Mouse (Mus musculus): ENCODE results near the gene 4921536K21Rik. TPM values are rescaled to one million over a fixed set of nuclear protein-coding genes. Genes with fewer than 3 reads are reported as not detected.
A peak's percentile ranks its signal among the peaks of the same experiment; 100 is the strongest.
"Not testable (repeated sequence)": the region's sequence is repeated elsewhere in the genome, so short reads cannot be mapped to it uniquely, and the experiment has no call there.

The 4921536K21Rik gene
- polyA plus RNA-seq, 1 experiment from 2014 or later: 0.80 TPM

DNA sequence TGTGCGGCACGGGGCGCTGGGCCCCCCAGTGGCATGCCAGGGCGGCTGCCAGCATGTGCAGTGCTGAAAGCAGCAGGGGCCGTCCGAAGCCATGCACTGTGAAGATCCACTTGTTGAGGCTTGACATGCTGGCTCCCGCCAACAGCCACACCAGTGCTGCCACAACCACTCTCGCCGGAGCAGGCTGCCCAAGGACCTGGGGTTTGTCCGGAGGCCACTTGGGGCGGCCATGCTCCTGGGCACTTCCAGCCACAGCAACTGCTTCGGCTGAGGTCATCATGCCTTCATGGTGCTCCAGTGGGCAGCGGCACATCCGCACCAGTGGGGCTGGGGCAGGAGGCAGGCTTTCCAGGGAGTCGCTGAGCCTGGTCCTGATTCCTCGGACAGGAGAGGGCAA, 18.0 kb upstream of the 4921536K21Rik start:
- peak overlapping the region; percentile 81 for H3K9ac ChIP-seq (ENCODE audit: low read depth, low read length)
- H3K9me3 ChIP-seq (replicated peaks; ENCODE audit: control insufficient read depth, low read length, poor library complexity, severe bottlenecking): no peaks in the 10 kb centered on the region
- H3K4me2 ChIP-seq (ENCODE audit: low read length): peak overlapping the region; percentile 89
- 1% methylated on average over 16 of the region's 16 CpGs for WGBS
- peaks cover 47% of the 10 kb centered on the region for H3K4me1 ChIP-seq (ENCODE audit: control insufficient read depth, insufficient read depth, low read length)
- peak overlapping the region; percentile 83 for H3K27ac ChIP-seq (ENCODE audit: low read length)
- no peaks in the 10 kb centered on the region for H3K27me3 ChIP-seq (ENCODE audit: control insufficient read depth, insufficient read depth, low read depth, low read length)
- peak overlapping the region; percentile 61 for H3K4me3 ChIP-seq (ENCODE audit: low read depth, low read length)
- peak; percentile 16 for ATAC-seq
- no peaks in the 10 kb centered on the region for H3K36me3 ChIP-seq (ENCODE audit: control insufficient read depth, insufficient read depth, low read length)

DNA sequence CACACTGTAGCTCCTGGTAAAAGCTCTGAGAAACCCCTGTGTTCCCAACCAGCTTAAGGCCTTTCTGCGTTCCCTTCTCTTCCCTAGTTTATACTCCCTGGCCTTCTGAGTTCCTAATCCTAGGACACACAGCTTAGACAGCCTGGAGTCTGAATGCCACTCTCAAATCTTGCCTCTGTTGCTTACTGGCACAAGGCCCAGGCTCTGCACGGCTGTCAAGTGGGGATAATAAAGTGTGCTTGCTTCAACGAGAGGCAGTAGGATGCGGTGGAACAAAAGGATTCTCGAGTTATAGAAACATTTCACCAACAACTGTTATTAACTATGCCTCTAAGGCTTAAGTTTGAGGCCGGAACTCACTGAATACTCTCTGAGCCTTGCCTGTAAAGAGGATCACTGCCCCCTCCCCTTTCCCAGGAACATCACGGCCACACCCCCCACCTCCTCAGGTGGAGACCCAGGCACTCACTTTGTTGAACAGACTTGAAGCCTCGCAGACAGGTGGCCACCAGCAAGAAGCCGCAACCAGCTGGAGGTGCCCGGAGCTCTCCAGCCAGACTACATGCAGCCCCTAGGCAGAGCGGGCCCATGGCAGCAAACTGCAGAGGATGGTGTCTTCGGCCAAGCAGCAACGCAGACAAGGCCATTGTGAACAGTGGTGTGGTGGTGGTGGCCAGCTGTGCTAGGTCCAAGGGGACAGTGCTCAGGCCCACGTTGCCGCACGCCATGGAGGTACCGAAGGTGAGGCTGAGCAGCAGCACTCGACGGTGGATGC, 17.4 kb upstream of the 4921536K21Rik start:
- Histone ChIP-seq H3K9me3 (replicated peaks; ENCODE audit: control insufficient read depth, low read length, poor library complexity, severe bottlenecking) (no peaks in the 10 kb centered on the region), H3K4me3 (ENCODE audit: low read depth, low read length) (peak overlapping the region; percentile 61), H3K27me3 (ENCODE audit: control insufficient read depth, insufficient read depth, low read depth, low read length) (no peaks in the 10 kb centered on the region), H3K36me3 (ENCODE audit: control insufficient read depth, insufficient read depth, low read length) (peaks cover 2% of the 10 kb centered on the region; the same call in 1 of the 2 replicates), H3K4me1 (ENCODE audit: control insufficient read depth, insufficient read depth, low read length) (peaks cover 47% of the 10 kb centered on the region), H3K4me2 (ENCODE audit: low read length) (peak overlapping the region; percentile 89), H3K9ac (ENCODE audit: low read depth, low read length) (peak overlapping the region; percentile 81), H3K27ac (ENCODE audit: low read length) (peak overlapping the region; percentile 83)
- 9% methylated on average over 19 of the region's 19 CpGs for WGBS
- no peak; the same call in 1 of the 2 replicates for ATAC-seq

DNA sequence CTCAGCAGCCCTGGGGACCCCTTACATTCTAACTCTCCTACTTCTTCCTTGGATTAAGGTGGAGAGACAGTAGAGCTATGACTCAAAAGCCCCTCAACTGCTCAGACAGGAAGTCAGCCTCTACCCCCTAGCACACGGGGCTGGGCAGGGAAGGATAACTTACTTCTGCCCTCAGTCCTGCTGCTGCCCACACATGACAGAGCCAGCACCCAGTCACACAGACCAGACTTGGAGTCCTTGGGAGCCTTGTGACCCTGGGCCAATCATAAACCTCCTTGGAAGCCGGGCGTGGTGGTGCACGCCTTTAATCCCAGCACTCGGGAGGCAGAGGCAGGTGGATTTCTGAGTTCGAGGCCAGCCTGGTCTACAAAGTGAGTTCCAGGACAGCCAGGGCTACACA, 16.5 kb upstream of the 4921536K21Rik start:
- Histone ChIP-seq H3K9ac (ENCODE audit: low read depth, low read length) (peak overlapping the region; percentile 32), H3K4me2 (ENCODE audit: low read length) (peak overlapping the region; percentile 89), H3K4me1 (ENCODE audit: control insufficient read depth, insufficient read depth, low read length) (peaks cover 47% of the 10 kb centered on the region), H3K4me3 (ENCODE audit: low read depth, low read length) (peak overlapping the region; percentile 25)
- H3K36me3 ChIP-seq (ENCODE audit: control insufficient read depth, insufficient read depth, low read length); H3K27me3 ChIP-seq (ENCODE audit: control insufficient read depth, insufficient read depth, low read depth, low read length); H3K27ac ChIP-seq (ENCODE audit: low read length); H3K9me3 ChIP-seq (replicated peaks; ENCODE audit: control insufficient read depth, low read length, poor library complexity, severe bottlenecking); ATAC-seq: not testable (repeated sequence)
- 89% methylated on average over 5 of the region's 6 CpGs for WGBS

DNA sequence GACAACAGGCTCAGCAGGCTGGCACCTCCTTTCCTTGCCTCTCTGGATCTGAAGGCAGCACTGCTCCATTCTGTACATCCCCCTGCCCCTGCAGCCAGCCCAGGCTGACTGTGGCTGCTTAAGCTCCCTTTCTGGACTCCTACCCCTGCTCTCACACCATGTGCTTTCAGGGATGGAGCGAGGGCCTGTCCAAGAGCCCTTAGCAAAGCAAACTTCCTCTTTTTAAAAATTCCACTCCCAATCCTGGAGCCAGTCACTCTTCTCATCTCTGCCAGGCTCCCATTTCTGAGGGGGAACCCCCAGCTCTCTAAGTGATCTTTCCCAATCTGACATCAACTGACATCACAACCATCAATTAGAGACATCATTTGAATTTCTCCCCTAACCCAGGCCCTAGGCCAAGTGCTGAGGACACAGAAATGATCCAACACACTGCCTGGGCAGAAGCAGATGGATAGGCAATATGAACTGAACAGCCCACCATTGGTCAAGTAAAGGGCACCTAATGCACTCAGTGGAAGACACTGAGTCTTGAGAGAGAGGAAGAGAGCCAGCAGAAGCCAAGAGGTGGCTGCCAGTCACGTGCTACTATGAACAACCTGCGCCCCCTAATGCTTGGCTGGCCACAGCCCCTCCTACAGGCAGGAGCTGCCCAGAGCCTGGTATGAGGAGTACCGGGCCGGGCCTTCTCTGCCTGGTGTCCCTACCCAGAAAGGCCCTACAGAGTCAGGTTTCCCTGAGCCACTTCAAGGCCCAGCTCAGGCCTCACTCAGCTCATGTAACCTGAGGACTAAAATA, 15.8 kb upstream of the 4921536K21Rik start:
- no peak for ATAC-seq
- WGBS: 63% methylated on average over 5 of the region's 5 CpGs
- Histone ChIP-seq H3K4me3 (ENCODE audit: low read depth, low read length) (peak overlapping the region; percentile 25), H3K36me3 (ENCODE audit: control insufficient read depth, insufficient read depth, low read length) (peaks cover 5% of the 10 kb centered on the region; the same call in 1 of the 2 replicates), H3K4me2 (ENCODE audit: low read length) (peak overlapping the region; percentile 89), H3K27ac (ENCODE audit: low read length) (no peak overlapping the region), H3K4me1 (ENCODE audit: control insufficient read depth, insufficient read depth, low read length) (peaks cover 47% of the 10 kb centered on the region), H3K9ac (ENCODE audit: low read depth, low read length) (peak overlapping the region; percentile 32), H3K9me3 (replicated peaks; ENCODE audit: control insufficient read depth, low read length, poor library complexity, severe bottlenecking) (no peaks in the 10 kb centered on the region), H3K27me3 (ENCODE audit: control insufficient read depth, insufficient read depth, low read depth, low read length) (no peaks in the 10 kb centered on the region)

DNA sequence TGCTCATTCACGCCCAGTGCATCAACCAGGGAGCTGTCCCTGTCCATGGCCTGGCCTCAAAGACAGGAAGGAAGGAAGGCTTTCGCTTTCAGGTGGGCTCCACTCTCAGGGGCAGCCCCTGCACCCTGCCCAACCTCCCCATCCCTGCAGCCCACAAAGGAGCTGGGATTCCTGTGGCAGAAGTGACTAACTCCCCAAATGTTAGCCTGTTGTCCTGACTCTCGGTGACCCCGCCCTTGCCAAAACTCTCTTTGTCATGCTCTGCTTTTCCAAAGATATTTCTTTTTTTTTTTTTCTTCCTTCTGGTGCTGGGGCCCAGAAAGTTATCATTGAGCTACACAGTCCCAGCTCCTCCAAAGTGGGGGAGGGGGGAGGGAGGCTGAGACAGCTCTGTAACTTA, 14.3 kb upstream of the 4921536K21Rik start:
- peaks cover 45% of the 10 kb centered on the region for H3K4me1 ChIP-seq (ENCODE audit: control insufficient read depth, insufficient read depth, low read length)
- H3K36me3 ChIP-seq (ENCODE audit: control insufficient read depth, insufficient read depth, low read length): peaks cover 8% of the 10 kb centered on the region
- no peaks in the 10 kb centered on the region for H3K9me3 ChIP-seq (replicated peaks; ENCODE audit: control insufficient read depth, low read length, poor library complexity, severe bottlenecking)
- ATAC-seq: no peak
- H3K27me3 ChIP-seq (ENCODE audit: control insufficient read depth, insufficient read depth, low read depth, low read length): no peaks in the 10 kb centered on the region
- H3K9ac ChIP-seq (ENCODE audit: low read depth, low read length): no peak overlapping the region
- H3K4me3 ChIP-seq (ENCODE audit: low read depth, low read length): no peak overlapping the region
- no peak overlapping the region for H3K27ac ChIP-seq (ENCODE audit: low read length)
- 93% methylated on average over 4 of the region's 4 CpGs for WGBS
- H3K4me2 ChIP-seq (ENCODE audit: low read length): no peak overlapping the region

DNA sequence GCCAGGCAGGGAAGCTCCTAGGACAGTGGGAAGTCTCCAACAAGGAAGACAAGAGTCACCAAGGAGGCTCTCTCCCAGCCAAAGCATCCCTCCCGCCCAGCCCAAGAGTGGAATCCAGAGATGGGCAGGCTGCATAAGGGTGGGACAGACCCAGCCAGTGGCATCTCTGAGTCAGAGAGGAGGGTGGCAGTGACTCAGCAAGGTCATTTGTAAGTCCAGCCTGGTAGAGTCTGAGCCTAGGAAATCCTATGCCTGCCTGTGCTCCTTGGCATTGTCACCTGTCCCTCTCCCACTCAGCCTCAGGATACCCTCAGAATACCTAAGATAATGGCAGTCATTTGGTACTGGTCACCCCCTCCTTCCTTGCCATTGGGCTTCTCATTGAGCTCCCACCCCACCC, 10.5 kb upstream of the 4921536K21Rik start:
- Histone ChIP-seq H3K27ac (ENCODE audit: low read length) (no peak overlapping the region), H3K4me1 (ENCODE audit: control insufficient read depth, insufficient read depth, low read length) (peaks cover 20% of the 10 kb centered on the region), H3K27me3 (ENCODE audit: control insufficient read depth, insufficient read depth, low read depth, low read length) (no peaks in the 10 kb centered on the region), H3K4me2 (ENCODE audit: low read length) (no peak overlapping the region), H3K9me3 (replicated peaks; ENCODE audit: control insufficient read depth, low read length, poor library complexity, severe bottlenecking) (no peaks in the 10 kb centered on the region), H3K4me3 (ENCODE audit: low read depth, low read length) (no peak overlapping the region), H3K36me3 (ENCODE audit: control insufficient read depth, insufficient read depth, low read length) (peaks cover 10% of the 10 kb centered on the region), H3K9ac (ENCODE audit: low read depth, low read length) (no peak overlapping the region)
- WGBS: 73% methylated on average over 1 of the region's 1 CpGs
- ATAC-seq: no peak

DNA sequence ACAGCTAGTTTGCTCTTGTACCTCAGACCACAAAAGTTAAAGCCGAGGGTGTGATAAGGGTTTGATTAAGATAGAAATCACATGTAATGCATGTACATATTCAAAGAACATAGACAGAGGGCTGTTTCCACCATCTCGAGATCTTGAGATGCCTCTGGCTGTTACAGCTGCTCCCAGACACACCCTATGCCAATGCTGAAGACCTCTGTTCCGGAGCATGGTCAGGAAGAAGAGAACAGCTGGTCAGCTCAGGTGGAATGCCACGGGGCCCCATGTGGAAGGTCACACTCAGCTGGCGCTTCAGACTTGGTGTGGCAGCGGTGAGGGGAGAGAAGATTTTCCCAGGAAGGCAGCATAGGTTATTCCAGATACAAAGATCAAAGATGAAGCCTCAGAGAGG, 9.8 kb upstream of the 4921536K21Rik start:
- ATAC-seq: no peak
- Histone ChIP-seq H3K9ac (ENCODE audit: low read depth, low read length) (no peak overlapping the region), H3K4me3 (ENCODE audit: low read depth, low read length) (no peak overlapping the region), H3K9me3 (replicated peaks; ENCODE audit: control insufficient read depth, low read length, poor library complexity, severe bottlenecking) (no peaks in the 10 kb centered on the region), H3K27ac (ENCODE audit: low read length) (no peak overlapping the region), H3K36me3 (ENCODE audit: control insufficient read depth, insufficient read depth, low read length) (peaks cover 10% of the 10 kb centered on the region), H3K27me3 (ENCODE audit: control insufficient read depth, insufficient read depth, low read depth, low read length) (no peaks in the 10 kb centered on the region), H3K4me1 (ENCODE audit: control insufficient read depth, insufficient read depth, low read length) (peaks cover 16% of the 10 kb centered on the region), H3K4me2 (ENCODE audit: low read length) (no peak overlapping the region)
- WGBS: 82% methylated on average over 6 of the region's 6 CpGs

DNA sequence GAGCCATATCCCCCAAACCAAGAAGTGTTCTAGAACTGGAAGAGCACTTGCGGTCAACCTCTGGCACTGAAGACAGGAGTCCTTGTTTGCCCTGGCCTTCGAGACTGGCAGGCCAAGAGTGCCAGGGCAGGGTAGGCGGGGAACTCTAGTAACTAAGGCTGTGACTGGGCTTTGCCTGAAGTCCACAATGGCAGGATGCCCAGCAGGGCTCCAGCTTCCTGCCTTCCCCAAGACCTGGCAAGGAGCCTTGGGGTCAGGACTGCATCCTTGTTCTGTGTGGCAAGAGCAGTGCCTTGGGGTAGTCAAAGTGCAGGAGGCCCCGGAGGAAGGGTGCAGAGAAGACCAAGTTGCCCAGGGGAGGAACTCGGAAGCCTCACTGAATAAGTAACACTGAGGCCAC, 8.1 kb upstream of the 4921536K21Rik start:
- 77% methylated on average over 5 of the region's 5 CpGs for WGBS
- no peaks in the 10 kb centered on the region for H3K27me3 ChIP-seq (ENCODE audit: control insufficient read depth, insufficient read depth, low read depth, low read length)
- H3K9ac ChIP-seq (ENCODE audit: low read depth, low read length): no peak overlapping the region
- no peak for ATAC-seq
- H3K4me2 ChIP-seq (ENCODE audit: low read length): no peak overlapping the region
- H3K36me3 ChIP-seq (ENCODE audit: control insufficient read depth, insufficient read depth, low read length): peaks cover 18% of the 10 kb centered on the region
- no peak overlapping the region for H3K4me3 ChIP-seq (ENCODE audit: low read depth, low read length)
- H3K9me3 ChIP-seq (replicated peaks; ENCODE audit: control insufficient read depth, low read length, poor library complexity, severe bottlenecking): no peaks in the 10 kb centered on the region
- peaks cover 5% of the 10 kb centered on the region for H3K4me1 ChIP-seq (ENCODE audit: control insufficient read depth, insufficient read depth, low read length)
- no peak overlapping the region for H3K27ac ChIP-seq (ENCODE audit: low read length)

DNA sequence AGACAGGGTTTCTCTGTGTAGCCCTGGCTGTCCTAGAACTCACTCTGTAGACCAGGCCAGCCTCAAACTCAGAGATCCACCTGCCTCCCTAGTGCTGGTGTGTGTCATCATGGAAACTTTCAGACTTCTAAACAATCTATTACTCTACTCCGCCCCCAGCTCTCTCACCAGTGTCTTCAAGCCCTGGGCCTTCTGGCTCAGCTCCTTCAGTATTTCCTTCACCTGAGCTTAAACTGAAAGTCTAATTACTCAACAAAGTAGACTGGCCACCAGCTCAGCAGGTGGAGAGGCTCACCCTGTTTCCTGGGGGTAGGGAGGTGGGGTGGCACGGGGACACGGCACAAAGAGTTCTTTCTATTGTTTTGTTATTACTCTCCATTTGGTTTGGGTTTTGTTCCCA, 7.6 kb upstream of the 4921536K21Rik start:
- WGBS: 95% methylated on average over 3 of the region's 3 CpGs
- ATAC-seq: no peak
- Histone ChIP-seq H3K9ac (ENCODE audit: low read depth, low read length) (no peak overlapping the region), H3K4me1 (ENCODE audit: control insufficient read depth, insufficient read depth, low read length) (peaks cover 5% of the 10 kb centered on the region), H3K36me3 (ENCODE audit: control insufficient read depth, insufficient read depth, low read length) (peaks cover 23% of the 10 kb centered on the region), H3K9me3 (replicated peaks; ENCODE audit: control insufficient read depth, low read length, poor library complexity, severe bottlenecking) (no peaks in the 10 kb centered on the region), H3K27ac (ENCODE audit: low read length) (no peak overlapping the region), H3K4me3 (ENCODE audit: low read depth, low read length) (no peak overlapping the region), H3K4me2 (ENCODE audit: low read length) (no peak overlapping the region), H3K27me3 (ENCODE audit: control insufficient read depth, insufficient read depth, low read depth, low read length) (no peaks in the 10 kb centered on the region)
